Comparison of ENCODE assay signal across 25 mouse cellular contexts in genomic region chr6:142339576-142339975, GRCm38 (mm10). TPM values are rescaled to one million over a fixed set of nuclear protein-coding genes. Genes with fewer than 3 reads are reported as not detected.
"Had no signal": no experiment of that assay in that cellular context is flagged by ENCODE, and none has a peak within 500 bp of the region (broad histone marks: within the 10 kb centered on the region; RNA-seq: fewer than 3 reads in every experiment).

No protein-coding gene starts in this region.

- H3K36me3 ChIP-seq: limb, embryonic 12.5 days; liver, embryonic 13.5 days; lung, embryonic 15.5 days; midbrain, embryonic 15.5 days; neural tube, embryonic 13.5 days; stomach, embryonic 15.5 days had no signal

- DNase-seq: kidney, postnatal 36 days; layer of hippocampus, adult 9-11 months; layer of hippocampus, postnatal 36 days; liver; liver, embryonic 13.5 days; liver, postnatal 0 days; lung, postnatal 14 days; retina, postnatal 1 day; right cerebral cortex, postnatal 4 days; spleen, adult 18-20 months; thymus, adult 18-20 months; thymus, postnatal 14 days had no signal

- H3K4me1 ChIP-seq: limb, embryonic 12.5 days; liver, embryonic 13.5 days; lung, embryonic 15.5 days; megakaryocyte, embryonic 14.5 days; midbrain, embryonic 15.5 days; neural tube, embryonic 13.5 days; stomach, embryonic 15.5 days had no signal

- H3K9me3 ChIP-seq: limb, embryonic 12.5 days; liver, embryonic 13.5 days; lung, embryonic 15.5 days; megakaryocyte, embryonic 14.5 days; midbrain, embryonic 15.5 days; neural tube, embryonic 13.5 days; stomach, embryonic 15.5 days had no signal

- ATAC-seq: liver, postnatal 0 days; midbrain, embryonic 15.5 days had no signal

- H3K27ac ChIP-seq: kidney, postnatal 0 days; limb, embryonic 12.5 days; liver, embryonic 13.5 days; lung, embryonic 15.5 days; macrophage; midbrain, embryonic 15.5 days; neural tube, embryonic 13.5 days; stomach, embryonic 15.5 days had no signal

- H3K27me3 ChIP-seq: limb, embryonic 12.5 days; liver, embryonic 13.5 days; lung, embryonic 15.5 days; midbrain, embryonic 15.5 days; neural tube, embryonic 13.5 days; stomach, embryonic 15.5 days had no signal

- H3K4me3 ChIP-seq: limb, embryonic 12.5 days; liver, embryonic 13.5 days; lung, embryonic 15.5 days; megakaryocyte, embryonic 14.5 days; midbrain, embryonic 15.5 days; neural tube, embryonic 13.5 days; stomach, embryonic 15.5 days had no signal

- H3K9ac ChIP-seq: limb, embryonic 12.5 days; liver, embryonic 13.5 days; liver, postnatal 0 days; lung, embryonic 15.5 days; midbrain, embryonic 15.5 days; neural tube, embryonic 13.5 days; stomach, embryonic 15.5 days had no signal

- H3K4me2 ChIP-seq: limb, embryonic 12.5 days; liver, embryonic 13.5 days; lung, embryonic 15.5 days; midbrain, embryonic 11.5 days; midbrain, embryonic 15.5 days; neural tube, embryonic 13.5 days; stomach, embryonic 15.5 days had no signal

RNA-seq across cellular contexts. Expression of gene Slco1a5, which starts 16.8 kb away (rescaled TPM):
- total RNA-seq: layer of hippocampus, adult 18-20 months; layer of hippocampus, postnatal 36 days; left cerebral cortex, adult 8-10 months; monocyte, adult 5-6 weeks had no signal
- polyA plus RNA-seq: limb, embryonic 12.5 days; liver, embryonic 13.5 days; liver, postnatal 0 days; macrophage; neural tube, embryonic 13.5 days; stomach, embryonic 15.5 days had no signal

RNA-seq across cellular contexts. Expression of gene Iapp, which starts 41.4 kb away (rescaled TPM):
- total RNA-seq: layer of hippocampus, adult 18-20 months; layer of hippocampus, postnatal 36 days; left cerebral cortex, adult 8-10 months; left cerebral cortex, postnatal 25 days; monocyte, adult 5-6 weeks had no signal
- polyA plus RNA-seq: limb, embryonic 12.5 days; liver, embryonic 13.5 days; liver, postnatal 0 days; macrophage; midbrain, embryonic 15.5 days; neural tube, embryonic 13.5 days had no signal
